Mouse (Mus musculus): ENCODE data around the gene Theg.

DNA sequence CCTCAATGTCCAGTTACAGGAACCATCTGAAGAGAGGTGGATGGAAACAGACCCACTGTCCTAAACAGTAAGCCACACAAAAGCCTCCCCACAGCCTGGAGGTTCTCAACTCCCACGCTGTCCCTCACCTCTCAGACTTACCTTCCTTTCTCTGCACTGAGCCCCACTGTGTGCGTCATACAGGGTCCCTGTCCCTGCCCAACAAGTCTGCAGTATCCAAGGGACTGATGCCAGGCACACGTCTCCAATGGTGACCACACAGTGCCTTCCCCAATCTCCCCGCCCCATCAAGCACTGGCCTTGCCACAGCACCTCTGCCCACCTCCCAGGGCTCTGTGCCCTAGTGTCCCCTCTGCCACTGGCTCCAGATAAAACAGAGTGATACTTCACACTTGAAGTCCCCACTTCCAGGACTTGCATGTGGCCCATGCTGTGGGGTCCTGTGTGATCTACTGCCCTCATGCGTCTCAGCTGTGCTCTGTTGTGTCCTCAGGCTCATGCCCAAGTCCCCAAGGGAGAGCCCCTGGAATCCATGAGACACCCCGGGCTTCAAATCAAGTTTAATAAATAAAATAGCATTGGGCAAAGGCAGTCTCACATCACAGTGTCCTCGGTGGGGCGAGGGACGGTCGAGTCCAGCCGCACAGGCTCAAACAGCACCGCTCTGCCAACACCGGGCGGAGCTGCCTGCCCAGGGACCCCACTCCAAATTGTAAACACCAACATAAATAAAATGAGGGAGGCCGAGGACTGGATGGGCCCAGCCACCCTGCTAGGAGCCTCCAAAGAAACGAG is 47.2 kb downstream of the Theg start:
- TF ChIP-seq CTCF (conservative IDR thresholded peaks at IDR 0.05; ENCODE audit: low read length): no peak
- no peak for TF ChIP-seq POU5F1 (IDR thresholded peaks at IDR 0.05; ENCODE audit: borderline replicate concordance, low read length)
